Mouse (Mus musculus) CH12.LX (cell line): ENCODE results near the gene Lad1.

Experiments
- EP300 ChIP-seq: IDR thresholded peaks from 2 replicates; pipeline ENCODE4 v1.6.1; 2011; ENCODE audit warnings: low read length, improper control_type of control experiment
- USF2 ChIP-seq: conservative IDR thresholded peaks from 2 replicates; pipeline ENCODE4 v1.6.1; 2011; ENCODE audit warnings: low read depth, low read length, improper control_type of control experiment

GRCm38 (mm10) chr1:135868570-135868969 is 50.2 kb downstream of the Lad1 start:
- no peak for TF ChIP-seq EP300
- no peak for TF ChIP-seq USF2
